Mouse (Mus musculus) cortical plate, adult 2 months (tissue): ENCODE data around the gene Hrh1. TPM values are rescaled to one million over a fixed set of nuclear protein-coding genes. Genes with fewer than 3 reads are reported as not detected.

Source experiments
- H3K27ac ChIP-seq: fragments of 200-500 bp; 2 replicates; pipeline ENCODE4 v1.5.1; 2012; ENCODE audit warnings: low read length, control low read depth, inconsistent platforms; ENCODE audit not compliant: insufficient read depth
- H3K4me1 ChIP-seq: fragments of 200-500 bp; 2 replicates; pipeline ENCODE4 v1.6.1; 2011; ENCODE audit warnings: low read length; ENCODE audit not compliant: control insufficient read depth, insufficient read depth
- H3K4me3 ChIP-seq: fragments of 200-500 bp; 2 replicates; pipeline ENCODE4 v1.5.1; 2011; ENCODE audit warnings: mild to moderate bottlenecking, low read length, control low read depth; ENCODE audit not compliant: insufficient read depth
- CTCF ChIP-seq: fragments of 200-500 bp; IDR thresholded peaks from 2 replicates; pipeline ENCODE4 v1.5.1; 2011; ENCODE audit warnings: mild to moderate bottlenecking, control low read depth, low read length; ENCODE audit not compliant: insufficient read depth; ENCODE audit errors: extremely low read depth
- POLR2A ChIP-seq: fragments of 200-500 bp; IDR thresholded peaks from 2 replicates; pipeline ENCODE4 v1.6.1; 2011; ENCODE audit warnings: mild to moderate bottlenecking, low read length, control low read depth; ENCODE audit not compliant: insufficient read depth; ENCODE audit errors: extremely low read depth
- polyA plus RNA-seq: library from polyadenylated mRNA; depleted of rRNA; stranded (reverse); fragments of >200 nt; gene quantifications from 2 replicates; pipeline ENCODE4 v1.2.3, GENCODE M21; 2012

Hrh1 gene
- polyA plus RNA-seq, 1 experiment: 18.8 TPM

DNA sequence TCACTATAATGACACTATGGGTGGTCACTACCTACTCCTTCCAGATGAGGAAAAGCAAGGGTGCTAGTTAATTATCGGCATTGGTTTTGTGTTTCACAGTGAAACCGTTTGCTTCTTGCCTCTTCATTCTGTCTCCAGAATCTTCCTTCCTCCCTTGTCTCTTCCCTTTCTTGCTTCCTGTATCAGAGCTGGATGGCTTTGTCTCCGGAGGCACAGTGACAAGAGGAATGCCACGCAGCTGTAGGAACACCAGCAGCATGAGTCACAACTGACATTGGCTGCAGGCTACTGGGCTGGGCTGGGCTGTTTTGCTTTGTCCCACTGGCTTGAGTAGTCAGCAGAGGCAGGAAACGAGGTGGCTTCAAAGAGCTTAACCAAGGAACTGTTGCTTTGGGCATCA lies 6.4 kb downstream of the Hrh1 start:
- Histone ChIP-seq H3K4me3 (no peak overlapping the region), H3K4me1 (peaks cover 15% of the 10 kb centered on the region), H3K27ac (peak overlapping the region; percentile 38)
- TF ChIP-seq CTCF: no peak
- no peak for TF ChIP-seq POLR2A

DNA sequence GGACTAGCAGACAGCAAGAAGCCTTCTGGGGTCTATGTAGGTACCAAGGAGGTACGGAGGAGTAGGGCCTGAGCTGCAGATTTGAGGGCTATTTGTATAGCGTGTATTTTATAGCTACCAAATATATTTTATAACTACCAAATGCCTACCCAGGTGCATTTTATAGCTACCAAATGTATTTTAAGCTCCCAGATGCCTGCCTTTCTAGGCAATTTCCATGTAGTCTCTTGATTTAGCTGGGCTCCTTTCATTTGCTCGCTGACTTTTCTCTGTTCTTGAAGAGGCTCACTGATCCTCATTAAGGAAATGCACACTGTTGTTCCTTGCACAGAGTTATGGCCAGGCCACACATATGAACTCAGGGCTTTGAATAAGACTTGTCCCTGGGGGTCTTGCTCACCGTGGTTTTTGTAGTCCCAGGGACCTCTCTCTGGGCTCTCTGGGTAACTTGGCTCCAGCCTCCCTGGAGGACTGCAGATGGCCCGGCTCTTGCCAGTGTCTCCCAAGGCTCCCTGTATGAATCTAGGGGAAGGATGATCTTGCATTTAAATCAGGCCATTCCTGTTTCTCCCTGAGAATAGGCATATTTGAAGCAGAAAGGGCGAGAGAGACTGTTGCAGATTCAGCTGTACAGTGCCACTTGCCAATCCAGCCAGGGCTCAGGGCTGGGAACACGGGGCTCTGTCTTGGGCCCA lies 7.2 kb downstream of the Hrh1 start:
- Histone ChIP-seq H3K4me1 (peaks cover 13% of the 10 kb centered on the region), H3K4me3 (no peak overlapping the region), H3K27ac (peak overlapping the region; percentile 38)
- TF ChIP-seq CTCF (no peak), POLR2A (no peak)

DNA sequence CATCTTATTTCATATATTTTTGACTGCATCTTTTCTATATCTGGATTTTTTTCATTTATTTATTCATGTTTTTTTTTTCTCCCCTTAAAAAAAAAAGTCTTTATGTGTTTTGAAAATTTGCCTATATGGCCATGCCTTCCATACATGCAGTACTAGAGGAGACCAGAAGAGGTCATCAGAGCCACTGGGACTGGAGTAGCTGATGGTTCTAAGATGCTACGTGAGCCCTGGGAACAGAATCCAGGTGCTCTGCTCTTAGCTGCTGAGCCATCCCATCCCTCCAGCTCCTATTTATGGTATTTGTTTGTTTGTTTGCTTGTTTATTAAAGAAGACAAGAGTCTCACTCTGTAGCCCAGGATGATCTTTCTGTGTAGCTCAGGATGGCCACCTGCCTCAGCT lies 8.9 kb downstream of the Hrh1 start:
- H3K4me1 ChIP-seq: peaks cover 13% of the 10 kb centered on the region
- H3K4me3 ChIP-seq: no peak overlapping the region
- no peak overlapping the region for H3K27ac ChIP-seq
- TF ChIP-seq POLR2A (no peak), CTCF (peak; percentile 40)

GRCm38 (mm10) chr6:114407049-114407448 lies 9.3 kb downstream of the Hrh1 start:
- H3K4me3 ChIP-seq: no peak overlapping the region
- peaks cover 13% of the 10 kb centered on the region for H3K4me1 ChIP-seq
- no peak for TF ChIP-seq POLR2A
- no peak for TF ChIP-seq CTCF

GRCm38 (mm10) chr6:114408278-114408677 lies 10.5 kb downstream of the Hrh1 start:
- no peak overlapping the region for H3K27ac ChIP-seq
- no peak overlapping the region for H3K4me3 ChIP-seq
- H3K4me1 ChIP-seq: peaks cover 13% of the 10 kb centered on the region
- TF ChIP-seq CTCF: no peak
- TF ChIP-seq POLR2A: no peak

More at GRCm38 (mm10) chr6:114407049-114407448, 9.3 kb downstream of the Hrh1 start:
- no peak overlapping the region for H3K27ac ChIP-seq

GRCm38 (mm10) chr6:114411913-114412312 lies 14.2 kb downstream of the Hrh1 start:
- peaks cover 7% of the 10 kb centered on the region for H3K4me1 ChIP-seq
- TF ChIP-seq CTCF: no peak
- TF ChIP-seq POLR2A: no peak
- H3K27ac ChIP-seq: no peak overlapping the region
- H3K4me3 ChIP-seq: no peak overlapping the region

DNA sequence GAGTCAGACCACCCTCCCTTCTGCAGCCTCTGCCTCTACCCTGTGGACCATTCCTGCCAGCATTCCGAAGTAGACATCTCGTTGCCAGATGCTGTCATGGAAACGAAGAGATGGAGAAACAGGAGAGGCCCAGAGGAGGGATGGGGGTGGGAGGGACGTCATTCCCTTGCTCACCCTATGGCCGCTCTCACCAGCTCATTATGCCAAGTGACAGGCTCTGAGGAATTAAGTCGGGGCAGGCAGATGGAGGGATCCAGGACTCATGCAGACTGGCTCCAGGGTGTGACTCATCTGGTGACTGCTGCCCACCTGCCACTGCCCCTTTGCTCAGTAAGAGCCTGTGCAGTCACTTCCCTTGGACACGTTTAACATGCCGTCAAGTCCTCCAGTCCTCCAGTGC lies 16.8 kb downstream of the Hrh1 start:
- Histone ChIP-seq H3K27ac (no peak overlapping the region), H3K4me1 (peaks cover 2% of the 10 kb centered on the region), H3K4me3 (no peak overlapping the region)
- no peak for TF ChIP-seq CTCF
- no peak for TF ChIP-seq POLR2A

- peaks cover 2% of the 10 kb centered on the region for H3K4me1 ChIP-seq
- no peak overlapping the region for H3K27ac ChIP-seq
Measured at GRCm38 (mm10) chr6:114418037-114418436, 20.3 kb downstream of the Hrh1 start.

GRCm38 (mm10) chr6:114421061-114421460 lies 23.3 kb downstream of the Hrh1 start:
- H3K4me1 ChIP-seq: peaks cover 2% of the 10 kb centered on the region; the same call in 1 of the 2 replicates
- H3K4me3 ChIP-seq: no peak overlapping the region
- TF ChIP-seq POLR2A: no peak
- TF ChIP-seq CTCF: no peak
- no peak overlapping the region for H3K27ac ChIP-seq

More at GRCm38 (mm10) chr6:114418037-114418436, 20.3 kb downstream of the Hrh1 start:
- H3K4me3 ChIP-seq: no peak overlapping the region
- TF ChIP-seq POLR2A (no peak), CTCF (no peak)

DNA sequence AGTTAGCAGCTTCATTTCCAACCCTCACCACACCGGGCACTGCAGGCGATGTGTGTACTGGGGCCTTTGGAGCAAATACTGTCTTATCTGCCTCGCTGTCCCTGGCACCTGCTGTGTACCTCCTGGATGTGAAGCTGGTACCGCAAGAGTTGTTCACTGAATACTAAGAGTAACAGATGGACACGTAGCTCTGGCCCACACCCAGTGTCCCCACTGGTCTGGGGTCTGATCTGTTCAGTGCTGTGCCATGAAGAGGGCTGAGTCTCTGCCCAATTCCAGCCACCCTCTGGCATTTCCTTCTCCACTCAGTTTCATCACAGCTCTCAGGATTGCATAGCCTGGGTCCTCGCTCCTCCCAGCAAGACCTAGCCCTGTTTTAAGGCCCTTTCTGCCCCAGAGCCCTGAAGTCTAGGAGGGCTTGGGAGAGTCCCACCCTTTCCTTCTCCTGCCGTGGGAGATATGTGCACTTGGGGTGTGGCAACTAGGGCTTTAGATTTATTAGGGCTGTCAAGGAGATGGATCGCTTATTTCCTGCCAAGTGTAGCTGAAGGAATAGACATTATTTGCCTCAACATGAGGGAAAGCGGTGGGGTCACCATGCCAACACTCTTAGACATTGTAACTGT lies 25.4 kb downstream of the Hrh1 start:
- Histone ChIP-seq H3K4me1 (peaks cover 2% of the 10 kb centered on the region; the same call in 1 of the 2 replicates), H3K4me3 (no peak overlapping the region), H3K27ac (no peak overlapping the region)
- TF ChIP-seq CTCF (no peak), POLR2A (no peak)
